Mouse (Mus musculus) brain, embryonic 14.5 days (tissue): Measurements from ENCODE around the gene Capn13. TPM values are rescaled to one million over a fixed set of nuclear protein-coding genes. Genes with fewer than 3 reads are reported as not detected.
"Not testable (repeated sequence)": the region's sequence is repeated elsewhere in the genome, so short reads cannot be mapped to it uniquely, and the experiment has no call there.

ENCODE experiments used
- DNase-seq: peaks from one replicate; pipeline ENCODE4 v3.0.0-alpha.2; 2011; ENCODE audit warnings: low read depth
- CTCF ChIP-seq: fragments of 200-500 bp; IDR thresholded peaks from 2 replicates; pipeline ENCODE4 v1.5.1; 2012; ENCODE audit warnings: inconsistent platforms, mild to moderate bottlenecking, moderate library complexity, borderline replicate concordance; ENCODE audit not compliant: insufficient read depth, insufficient read length; ENCODE audit errors: extremely low read depth
- POLR2A ChIP-seq: fragments of 200-500 bp; IDR thresholded peaks from 2 replicates; pipeline ENCODE4 v1.6.1; 2012; ENCODE audit warnings: mild to moderate bottlenecking, inconsistent platforms, borderline replicate concordance; ENCODE audit not compliant: poor library complexity, insufficient read depth, insufficient read length, severe bottlenecking; ENCODE audit errors: extremely low read depth
- polyA plus RNA-seq: library from polyadenylated mRNA; depleted of rRNA; stranded (reverse); fragments of >200 nt; gene quantifications from 2 replicates; pipeline ENCODE4 v1.2.3, GENCODE M21; 2012

Gene Capn13
- polyA plus RNA-seq, 1 experiment = not detected

- peak; percentile 89 for DNase-seq
- peak; percentile 75; the same call in 1 of the 2 replicates for TF ChIP-seq CTCF
- no peak for TF ChIP-seq POLR2A
Measured at GRCm38 (mm10) chr17:73303217-73303616, 97.4 kb downstream of the Capn13 start.

GRCm38 (mm10) chr17:73302104-73302503 is 98.6 kb downstream of the Capn13 start:
- peak; percentile 87 for DNase-seq
- TF ChIP-seq POLR2A = no peak
- TF ChIP-seq CTCF = peak; percentile 93

- TF ChIP-seq CTCF (peak; percentile 85), POLR2A (no peak)
- DNase-seq = peak; percentile 86
Measured at GRCm38 (mm10) chr17:73301258-73302050, 99.2 kb downstream of the Capn13 start.

- no peak for DNase-seq
Measured at GRCm38 (mm10) chr17:73300147-73300880, 100.4 kb downstream of the Capn13 start.

GRCm38 (mm10) chr17:73298981-73299380 is 101.7 kb downstream of the Capn13 start:
- DNase-seq = no peak
- TF ChIP-seq CTCF = no peak
- no peak for TF ChIP-seq POLR2A

More at GRCm38 (mm10) chr17:73300147-73300880, 100.4 kb downstream of the Capn13 start:
- TF ChIP-seq CTCF (no peak), POLR2A (no peak)

GRCm38 (mm10) chr17:73296855-73297254 is 103.8 kb downstream of the Capn13 start:
- TF ChIP-seq CTCF (peak; percentile 66; the same call in 1 of the 2 replicates), POLR2A (no peak)
- DNase-seq = peak; percentile 88

GRCm38 (mm10) chr17:73293237-73293636 is 107.4 kb downstream of the Capn13 start:
- DNase-seq = no peak
- TF ChIP-seq POLR2A (no peak), CTCF (no peak)

GRCm38 (mm10) chr17:73284301-73284700 is 116.4 kb downstream of the Capn13 start:
- no peak for TF ChIP-seq POLR2A
- TF ChIP-seq CTCF = no peak
- no peak for DNase-seq

- DNase-seq = not testable (repeated sequence)
Measured at GRCm38 (mm10) chr17:73282702-73283101, 118.0 kb downstream of the Capn13 start.

- DNase-seq = no peak
Measured at GRCm38 (mm10) chr17:73277770-73278169, 122.9 kb downstream of the Capn13 start.

GRCm38 (mm10) chr17:73275066-73275465 is 125.6 kb downstream of the Capn13 start:
- TF ChIP-seq POLR2A (no peak), CTCF (no peak)
- DNase-seq = no peak

More at GRCm38 (mm10) chr17:73277770-73278169, 122.9 kb downstream of the Capn13 start:
- TF ChIP-seq POLR2A (no peak), CTCF (no peak)
